ENCODE assay signal across 15 mouse cellular contexts in genomic region chr4:105286809-105287208, GRCm38 (mm10).
"Had no signal": no experiment of that assay in that cellular context is flagged by ENCODE, and none has a peak within 500 bp of the region (broad histone marks: within the 10 kb centered on the region; RNA-seq: fewer than 3 reads in every experiment).

No protein-coding gene starts in this region.

- H3K36me3 ChIP-seq: limb, embryonic 13.5 days; neural tube, embryonic 12.5 days had no signal

- DNase-seq: kidney, adult 8-10 months; kidney, postnatal 4 days; left cerebral cortex, postnatal 4 days; midbrain, embryonic 14.5 days; retina, postnatal 1 day; right cerebral cortex, postnatal 4 days; spleen, adult 18-20 months; thymus, adult 18-20 months; thymus, postnatal 14 days had no signal

- H3K9ac ChIP-seq: limb, embryonic 13.5 days; liver, embryonic 14.5 days; neural tube, embryonic 12.5 days had no signal

- H3K4me2 ChIP-seq: limb, embryonic 13.5 days; neural tube, embryonic 12.5 days had no signal

- H3K4me3 ChIP-seq: layer of hippocampus, adult 2 months; limb, embryonic 13.5 days; myocyte; neural tube, embryonic 12.5 days had no signal

- H3K9me3 ChIP-seq: limb, embryonic 13.5 days; neural tube, embryonic 12.5 days had no signal

- H3K27me3 ChIP-seq: limb, embryonic 13.5 days; neural tube, embryonic 12.5 days had no signal

- H3K27ac ChIP-seq: kidney, postnatal 0 days; layer of hippocampus, adult 2 months; limb, embryonic 13.5 days; liver, embryonic 14.5 days; neural tube, embryonic 12.5 days had no signal
